In the genomic region with DNA sequence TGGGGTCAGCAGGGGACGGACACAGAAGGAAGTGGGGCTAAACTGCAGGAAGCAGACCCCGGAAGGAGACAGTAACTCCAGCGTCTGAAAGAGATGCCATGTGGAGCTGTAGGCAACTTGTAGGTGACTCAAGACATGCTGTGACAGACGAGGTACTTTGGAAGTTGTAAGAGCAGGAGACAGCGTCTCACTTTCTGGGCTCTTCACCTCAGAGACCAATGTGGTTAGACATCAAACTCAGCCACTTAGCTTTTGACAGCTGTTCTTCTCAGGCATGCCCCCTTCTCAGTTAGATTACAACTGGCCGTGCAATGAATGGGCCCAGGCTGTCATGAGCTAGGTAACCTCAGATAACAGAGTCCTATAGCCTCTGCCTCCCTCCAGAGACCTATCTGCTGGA, we compare ENCODE assay signal across 20 mouse cellular contexts.
DNase-seq lines count a peak whose midpoint lies in the region; ATAC-seq and TF ChIP-seq lines count a peak whose summit lies in the region.
"Had no signal": no experiment of that assay in that cellular context is flagged by ENCODE, and none has a peak within 500 bp of the region (broad histone marks: within the 10 kb centered on the region; RNA-seq: fewer than 3 reads in every experiment).

No protein-coding gene starts in this region.

- no peak overlapping the region for H3K9ac ChIP-seq in liver, postnatal 0 days (replicated peaks)
- H3K9ac ChIP-seq: embryonic facial prominence, embryonic 13.5 days; forebrain, embryonic 12.5 days; forebrain, postnatal 0 days; heart, embryonic 12.5 days; hindbrain, embryonic 15.5 days had no signal

- no peak overlapping the region for H3K4me3 ChIP-seq in liver, postnatal 0 days (ENCODE audit: low read depth, low read length)
- no peak overlapping the region for H3K4me3 ChIP-seq in bone marrow, adult 2 months (replicated peaks; ENCODE audit: control insufficient read depth, low read depth, low read length)
- H3K4me3 ChIP-seq: embryonic facial prominence, embryonic 13.5 days; forebrain, embryonic 12.5 days; heart, embryonic 12.5 days; hindbrain, embryonic 15.5 days had no signal

- no peaks in the 10 kb centered on the region for H3K9me3 ChIP-seq in liver, postnatal 0 days (ENCODE audit: low read length)
- H3K9me3 ChIP-seq: hindbrain, embryonic 15.5 days had no signal

- no peak for ATAC-seq in liver, postnatal 0 days
- ATAC-seq: forebrain, postnatal 0 days had no signal

- no peaks in the 10 kb centered on the region for H3K36me3 ChIP-seq in liver, postnatal 0 days (replicated peaks; ENCODE audit: insufficient read depth, low read length)
- H3K36me3 ChIP-seq: embryonic facial prominence, embryonic 13.5 days; forebrain, embryonic 12.5 days; heart, embryonic 12.5 days; hindbrain, embryonic 15.5 days had no signal

- no peaks in the 10 kb centered on the region for H3K27me3 ChIP-seq in liver, postnatal 0 days (ENCODE audit: insufficient read depth, low read length)
- H3K27me3 ChIP-seq: embryonic facial prominence, embryonic 13.5 days; forebrain, embryonic 12.5 days; heart, embryonic 12.5 days; hindbrain, embryonic 15.5 days had no signal

- peak overlapping the region; percentile 71; the same call in 1 of the 2 replicates for H3K27ac ChIP-seq in liver, postnatal 0 days (ENCODE audit: low read depth)
- H3K27ac ChIP-seq in bone marrow, adult 2 months (ENCODE audit: control insufficient read depth, insufficient read depth, low read depth, low read length, poor library complexity): peak overlapping the region; percentile 44
- H3K27ac ChIP-seq: embryonic facial prominence, embryonic 13.5 days; forebrain, embryonic 12.5 days; hindbrain, embryonic 15.5 days had no signal

- no peak for TF ChIP-seq CTCF in liver, postnatal 0 days (IDR thresholded peaks at IDR 0.05; ENCODE audit: low read depth)
- no peak for TF ChIP-seq CTCF in bone marrow, adult 2 months (IDR thresholded peaks at IDR 0.05; ENCODE audit: control insufficient read depth, insufficient read depth, low read length)

- DNase-seq in liver, postnatal 0 days: no peak
- DNase-seq in liver: no peak
- DNase-seq in CD4-positive helper T cell, adult 2 months (ENCODE audit: low read depth, low spot score): peak; percentile 36
- DNase-seq in natural killer cell, adult 2 months (ENCODE audit: low spot score in 2 of 2): peak; percentile 28 to 49
- no peak for DNase-seq in left cerebral cortex, adult 11 months (ENCODE audit: low spot score)
- no peak for DNase-seq in adrenal gland, postnatal 4 days (ENCODE audit: low spot score in 2 of 2)
- no peak for DNase-seq in ovary, postnatal 10 days (ENCODE audit: low spot score)
- DNase-seq: adrenal gland, adult 8-10 months; adrenal gland, postnatal 36 days; cerebellum, adult 11-12 months; cerebellum, adult 9-10 months; cerebellum, postnatal 25 days; forebrain, postnatal 0 days; gastrocnemius, postnatal 14 days; heart, adult 11 months had no signal

- TF ChIP-seq EP300 in liver, postnatal 0 days (IDR thresholded peaks at IDR 0.05; ENCODE audit: low read depth): no peak

- no peak for TF ChIP-seq POLR2A in bone marrow, adult 2 months (IDR thresholded peaks at IDR 0.05; ENCODE audit: borderline replicate concordance, control insufficient read depth, low read depth, low read length)

- WGBS in liver, postnatal 0 days (ENCODE audit: insufficient replicate concordance): 35% methylated on average over 6 of the region's 6 CpGs
- 14% methylated on average over 6 of the region's 6 CpGs for WGBS in bone marrow, adult 2 months

- H3K4me1 ChIP-seq in liver, postnatal 0 days (ENCODE audit: insufficient read depth): peaks cover 6% of the 10 kb centered on the region; the same call in 1 of the 2 replicates
- H3K4me1 ChIP-seq in bone marrow, adult 2 months (ENCODE audit: control insufficient read depth, insufficient read depth, low read length): peaks cover 7% of the 10 kb centered on the region; the same call in 1 of the 2 replicates
- H3K4me1 ChIP-seq: embryonic facial prominence, embryonic 13.5 days; hindbrain, embryonic 15.5 days had no signal

- H3K4me2 ChIP-seq in liver, postnatal 0 days (ENCODE audit: low read depth, low read length): no peak overlapping the region; the same call in 1 of the 2 replicates
- H3K4me2 ChIP-seq: embryonic facial prominence, embryonic 13.5 days; forebrain, embryonic 12.5 days; heart, embryonic 12.5 days; hindbrain, embryonic 15.5 days had no signal

Comparison
In these comparisons a context has a peak if more than half of its experiments do, and no peak if none do; other contexts are left out.
1. DNase-seq: peak in CD4-positive helper T cell, adult 2 months (single experiment) and natural killer cell, adult 2 months (2 of 2); none in liver, postnatal 0 days (single experiment), liver (single experiment), left cerebral cortex, adult 11 months (single experiment), adrenal gland, postnatal 4 days (0 of 2) and ovary, postnatal 10 days (single experiment).